Mouse (Mus musculus) limb, embryonic 14.5 days (tissue): ENCODE results near the gene Bcar3. TPM values are rescaled to one million over a fixed set of nuclear protein-coding genes. Genes with fewer than 3 reads are reported as not detected.

Source experiments
- ATAC-seq: fragments of 200-750 bp; cut with Nextera tagmentation; 2 replicates; pipeline ENCODE4 v1.8.0; 2017; ENCODE audit warnings: low read depth, moderate number of reproducible peaks, moderate TSS enrichment; ENCODE audit not compliant: low FRiP score
- DNase-seq: peaks from one replicate; pipeline ENCODE4 v3.0.0-alpha.2; 2015; ENCODE audit warnings: low spot score
- H3K27ac ChIP-seq: fragments of 300-500 bp; sonication (generic); replicated peaks from 2 replicates; pipeline ENCODE4 v1.5.1; 2014; ENCODE audit warnings: low read depth, mild to moderate bottlenecking, low read length, moderate library complexity, mixed read lengths
- H3K27me3 ChIP-seq: fragments of 300-500 bp; sonication (generic); 2 replicates; pipeline ENCODE4 v1.6.1; 2014; ENCODE audit warnings: low read length, mixed read lengths; ENCODE audit not compliant: control insufficient read depth, insufficient read depth
- H3K36me3 ChIP-seq: fragments of 300-500 bp; sonication (generic); 2 replicates; pipeline ENCODE4 v1.6.1; 2014; ENCODE audit warnings: mild to moderate bottlenecking, low read length, moderate library complexity, mixed read lengths; ENCODE audit not compliant: control insufficient read depth, insufficient read depth
- H3K4me1 ChIP-seq: fragments of 300-500 bp; sonication (generic); 2 replicates; pipeline ENCODE4 v1.6.1; 2014; ENCODE audit warnings: antibody characterized with exemption, low read length, mixed read lengths; ENCODE audit not compliant: control insufficient read depth, insufficient read depth
- H3K4me2 ChIP-seq: fragments of 300-500 bp; sonication (generic); replicated peaks from 2 replicates; pipeline ENCODE4 v1.6.1; 2014; ENCODE audit warnings: low read depth, mild to moderate bottlenecking, low read length, moderate library complexity; ENCODE audit not compliant: severe bottlenecking
- H3K4me3 ChIP-seq: fragments of 300-500 bp; sonication (generic); replicated peaks from 2 replicates; pipeline ENCODE4 v1.5.1; 2014; ENCODE audit warnings: low read length
- H3K9ac ChIP-seq: fragments of 300-500 bp; sonication (generic); 2 replicates; pipeline ENCODE4 v1.6.1; 2014; ENCODE audit warnings: mild to moderate bottlenecking, low read depth, low read length, moderate library complexity; ENCODE audit not compliant: severe bottlenecking
- H3K9me3 ChIP-seq: fragments of 300-500 bp; sonication (generic); 2 replicates; pipeline ENCODE4 v1.6.1; 2016; ENCODE audit warnings: low read length; ENCODE audit not compliant: control insufficient read depth
- POLR2A ChIP-seq: fragments of 200-500 bp; IDR thresholded peaks from 2 replicates; pipeline ENCODE4 v1.8.0; 2012; ENCODE audit warnings: inconsistent platforms, mild to moderate bottlenecking, moderate library complexity, borderline replicate concordance; ENCODE audit not compliant: insufficient read depth, insufficient read length; ENCODE audit errors: extremely low read depth
- WGBS: fragments of 180-500 bp; shearing (Covaris S2); extraction: QIAGEN DNeasy Blood & Tissue Kit; methylation state at CpG from one replicate; pipeline ENCODE4 v1.1.7; 2014; 5-methylcytosine and 5-hydroxymethylcytosine counted together
- polyA plus RNA-seq, 2 experiments: library from polyadenylated mRNA; depleted of rRNA in 1 of 2; stranded (reverse) in 1 of 2; unstranded in 1 of 2; fragments of >200 nt; fragmentation: Nextera tagmentation in 1 of 2; extraction: Ambion mirVana in 1 of 2; gene quantifications; 2 replicates each; pipeline versions ENCODE4 v1.2.1 to v1.2.3; 2012 to 2014

The Bcar3 gene
- polyA plus RNA-seq, 2 experiments = 7.8 to 7.9 TPM

DNA sequence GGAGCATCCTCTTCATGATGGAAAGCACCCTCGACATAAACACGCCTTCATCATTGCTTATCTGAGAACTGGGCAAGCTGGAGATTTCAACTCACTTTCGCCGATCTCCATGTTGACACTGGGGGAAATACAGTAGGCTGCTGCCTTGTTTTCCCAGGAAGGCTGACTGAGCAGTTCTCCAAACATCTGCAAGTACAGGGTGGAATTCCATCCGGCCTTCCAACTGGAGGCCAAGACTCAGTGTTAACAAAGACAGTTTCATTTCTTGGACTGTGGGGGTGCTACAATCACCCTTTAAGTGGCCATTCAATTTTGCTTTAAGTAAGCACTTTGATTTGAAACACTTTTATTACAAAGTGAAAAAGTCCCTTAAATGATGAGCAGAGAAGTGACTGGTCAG lies 50.4 kb downstream of the Bcar3 start:
- Histone ChIP-seq H3K27me3 (no peaks in the 10 kb centered on the region), H3K4me1 (no peaks in the 10 kb centered on the region), H3K4me3 (no peak overlapping the region), H3K36me3 (no peaks in the 10 kb centered on the region), H3K9me3 (no peaks in the 10 kb centered on the region), H3K4me2 (no peak overlapping the region), H3K9ac (no peak overlapping the region), H3K27ac (no peak overlapping the region)
- DNase-seq (no peak), ATAC-seq (no peak)
- WGBS = 87% methylated on average over 5 of the region's 5 CpGs
- no peak for TF ChIP-seq POLR2A

DNA sequence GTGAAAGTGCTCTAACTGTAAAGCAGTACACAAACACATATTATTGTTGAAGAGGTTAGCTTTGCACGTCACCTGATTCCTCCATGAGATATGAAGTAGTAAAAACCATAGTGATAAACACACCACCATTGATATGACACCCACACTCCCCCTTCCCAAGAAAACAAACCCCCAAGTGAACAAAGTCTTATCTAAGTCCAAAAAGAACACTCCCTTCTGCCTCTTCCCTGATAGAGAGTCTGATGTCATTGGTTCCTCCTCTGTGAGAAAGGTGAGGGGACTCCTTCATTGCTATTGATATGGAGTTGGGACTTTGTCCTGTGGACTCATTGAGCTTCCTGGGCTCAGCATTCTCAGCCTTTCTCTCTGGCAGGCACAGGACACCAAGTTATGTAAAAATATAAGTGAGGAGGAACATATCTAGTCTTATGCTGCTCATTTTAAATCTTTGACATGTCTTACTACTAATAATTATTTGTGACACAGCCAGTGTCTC lies 52.1 kb downstream of the Bcar3 start:
- no peaks in the 10 kb centered on the region for H3K9me3 ChIP-seq
- no peak for ATAC-seq
- no peak overlapping the region for H3K9ac ChIP-seq
- no peak overlapping the region for H3K4me3 ChIP-seq
- no peak overlapping the region for H3K4me2 ChIP-seq
- no peaks in the 10 kb centered on the region for H3K36me3 ChIP-seq
- no peaks in the 10 kb centered on the region for H3K4me1 ChIP-seq
- WGBS = 88% methylated on average over 1 of the region's 1 CpGs
- no peaks in the 10 kb centered on the region for H3K27me3 ChIP-seq
- no peak overlapping the region for H3K27ac ChIP-seq
- DNase-seq = no peak
- TF ChIP-seq POLR2A = no peak

DNA sequence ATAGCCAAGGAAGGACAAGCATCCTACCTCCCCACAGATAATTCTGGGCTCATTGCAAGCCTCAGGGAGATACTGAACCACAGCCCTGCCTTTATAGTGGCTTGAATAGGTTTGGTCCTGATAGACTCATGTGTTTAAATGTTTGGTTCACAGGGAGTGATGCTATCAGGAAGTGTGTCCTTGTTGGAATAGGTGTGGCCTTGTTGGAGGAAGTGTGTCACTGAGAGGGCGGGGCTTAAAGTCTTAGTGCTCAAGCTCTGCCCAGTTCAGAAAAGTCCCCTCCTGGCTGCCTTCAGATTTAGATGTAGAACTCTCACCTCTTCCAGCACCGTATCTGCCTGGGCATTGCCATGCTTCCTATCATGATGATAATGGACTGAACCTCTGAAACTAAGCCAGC lies 52.7 kb downstream of the Bcar3 start:
- H3K4me3 ChIP-seq = no peak overlapping the region
- H3K27ac ChIP-seq = no peak overlapping the region
- H3K9ac ChIP-seq = no peak overlapping the region
- no peak overlapping the region for H3K4me2 ChIP-seq
- 97% methylated on average over 2 of the region's 2 CpGs for WGBS
- H3K27me3 ChIP-seq = no peaks in the 10 kb centered on the region
- no peaks in the 10 kb centered on the region for H3K9me3 ChIP-seq
- ATAC-seq (no peak), DNase-seq (no peak)
- H3K36me3 ChIP-seq = no peaks in the 10 kb centered on the region
- no peaks in the 10 kb centered on the region for H3K4me1 ChIP-seq
- TF ChIP-seq POLR2A = no peak

DNA sequence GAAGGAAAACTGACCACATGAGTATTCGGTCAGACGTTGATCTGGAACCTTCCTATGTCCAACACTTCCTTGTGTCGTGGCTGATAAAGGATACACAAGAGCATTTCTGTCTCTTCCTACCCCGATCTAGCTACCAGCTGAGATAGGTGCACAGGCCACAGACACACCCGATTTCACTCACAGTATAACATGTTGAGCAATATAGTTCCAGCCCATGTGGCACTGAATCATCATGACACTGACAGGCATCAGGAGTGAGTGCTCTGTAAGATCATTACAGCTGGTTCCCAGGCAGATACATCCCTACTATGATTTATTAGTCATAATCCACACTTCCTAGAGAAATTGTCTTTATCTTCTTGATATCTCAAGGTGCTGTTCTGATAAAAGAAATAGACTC lies 54.7 kb downstream of the Bcar3 start:
- H3K4me3 ChIP-seq = no peak overlapping the region
- WGBS = 90% methylated on average over 5 of the region's 5 CpGs
- H3K9me3 ChIP-seq = no peaks in the 10 kb centered on the region
- H3K36me3 ChIP-seq = no peaks in the 10 kb centered on the region
- no peak overlapping the region for H3K27ac ChIP-seq
- no peak for TF ChIP-seq POLR2A
- no peaks in the 10 kb centered on the region for H3K27me3 ChIP-seq
- no peak for ATAC-seq
- DNase-seq = no peak
- no peaks in the 10 kb centered on the region for H3K4me1 ChIP-seq
- H3K4me2 ChIP-seq = no peak overlapping the region
- no peak overlapping the region for H3K9ac ChIP-seq

DNA sequence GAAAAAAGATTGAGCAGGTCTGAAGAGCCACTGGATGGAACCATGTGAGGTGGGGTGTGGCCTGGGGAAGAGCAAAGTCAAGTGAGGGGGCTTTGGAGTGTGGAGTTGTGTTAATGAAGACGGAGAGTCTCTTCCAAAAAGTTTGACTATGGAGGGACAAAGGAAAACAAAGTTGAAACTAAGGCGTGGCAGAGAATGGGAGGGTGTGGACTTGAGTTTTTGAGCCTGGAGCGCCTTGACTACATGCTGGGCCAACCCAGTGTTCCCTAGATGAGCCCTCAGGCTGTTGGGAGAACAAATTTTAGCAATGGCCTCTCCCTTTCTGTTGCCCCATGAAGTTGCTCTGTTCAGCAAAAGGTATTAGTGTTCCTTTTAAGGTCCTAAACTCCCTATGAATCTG lies 58.9 kb downstream of the Bcar3 start:
- no peak for TF ChIP-seq POLR2A
- 82% methylated on average over 3 of the region's 3 CpGs for WGBS
- Histone ChIP-seq H3K36me3 (no peaks in the 10 kb centered on the region), H3K4me3 (no peak overlapping the region), H3K9ac (no peak overlapping the region), H3K27ac (no peak overlapping the region), H3K4me1 (no peaks in the 10 kb centered on the region), H3K4me2 (no peak overlapping the region), H3K27me3 (no peaks in the 10 kb centered on the region), H3K9me3 (no peaks in the 10 kb centered on the region)
- ATAC-seq (no peak), DNase-seq (no peak)

DNA sequence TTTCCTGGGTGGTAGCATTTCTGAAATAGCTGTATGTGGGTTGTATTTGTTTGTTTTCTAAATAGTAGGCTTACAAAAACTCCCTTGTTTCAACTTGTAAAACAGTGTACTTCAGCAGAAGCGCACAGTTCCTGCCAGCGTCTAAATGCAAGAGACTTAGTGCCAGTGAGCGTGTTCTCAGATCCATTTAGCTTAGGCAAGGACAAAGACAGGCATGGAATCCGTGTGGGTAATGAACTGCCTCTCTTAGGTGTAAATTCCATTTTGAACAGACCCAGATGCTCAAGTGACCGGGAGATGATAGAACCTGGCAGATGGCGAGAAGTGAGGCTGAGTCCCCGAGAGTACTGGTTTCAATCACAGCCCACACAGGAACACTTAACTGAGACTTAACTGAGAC lies 65.5 kb downstream of the Bcar3 start:
- Histone ChIP-seq H3K9ac (no peak overlapping the region), H3K27ac (no peak overlapping the region), H3K4me3 (no peak overlapping the region), H3K27me3 (no peaks in the 10 kb centered on the region), H3K4me2 (no peak overlapping the region), H3K36me3 (no peaks in the 10 kb centered on the region), H3K4me1 (peaks cover 17% of the 10 kb centered on the region; the same call in 1 of the 2 replicates), H3K9me3 (no peaks in the 10 kb centered on the region)
- DNase-seq (no peak), ATAC-seq (no peak)
- WGBS = 23% methylated on average over 7 of the region's 7 CpGs
- no peak for TF ChIP-seq POLR2A
